Mouse (Mus musculus): Measurements from ENCODE around the gene Slc2a12. TPM values are rescaled to one million over a fixed set of nuclear protein-coding genes. Genes with fewer than 3 reads are reported as not detected.

The Slc2a12 gene
- polyA plus RNA-seq (2015; fragmentation: Nextera tagmentation; extraction: Ambion mirVana): 2.9 and 3.0 TPM in 2 replicates

DNA sequence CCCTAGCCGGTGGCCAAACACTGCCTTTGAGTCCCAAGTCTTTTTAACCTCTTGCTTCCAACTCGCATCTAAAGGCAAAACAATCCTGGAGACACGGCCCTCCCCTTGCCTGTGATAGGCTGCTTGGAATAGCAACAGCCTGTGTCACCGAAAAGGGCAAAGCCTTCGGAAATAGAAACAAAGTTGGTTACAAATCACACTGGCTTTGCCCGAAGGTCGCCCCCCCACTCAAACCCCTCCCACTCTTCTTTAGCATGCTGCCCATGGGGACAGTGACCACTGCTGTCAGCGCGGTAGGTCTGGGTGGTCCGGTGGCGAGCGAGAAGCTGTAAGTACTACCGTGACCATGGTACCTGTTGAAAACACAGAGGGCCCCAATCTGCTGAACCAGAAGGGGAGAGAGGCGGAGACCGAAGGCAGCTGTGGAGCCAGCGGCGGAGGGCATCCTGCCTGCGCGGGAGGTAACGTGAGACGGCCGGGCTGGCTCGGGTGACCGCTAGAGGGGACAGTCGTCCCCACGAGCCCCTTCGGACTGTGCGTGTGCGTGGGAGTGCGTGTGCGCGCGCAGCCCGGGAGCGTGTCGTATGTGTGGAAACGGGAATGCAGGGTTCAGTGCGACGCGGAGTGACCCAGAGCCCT is at the start of gene Slc2a12:
Slc2a12 (plus strand) TSS at position 159 of the 639 bp plus-strand sequence.
- no peaks in the 10 kb centered on the region for H3K36me3 ChIP-seq
- no peaks in the 10 kb centered on the region for H3K27me3 ChIP-seq
- H3K27ac ChIP-seq: peak within 1 kb of the TSS; percentile 86
- 2% methylated on average over 40 of the region's 40 CpGs for WGBS
- peak within 1 kb of the TSS; percentile 53 for H3K4me3 ChIP-seq
- H3K9me3 ChIP-seq: no peaks in the 10 kb centered on the region
- ATAC-seq (ENCODE audit: insufficient number of reproducible peaks, low FRiP score, low TSS enrichment, low read depth): peak; percentile 66
- peak within 1 kb of the TSS; percentile 69 for H3K4me2 ChIP-seq
- H3K9ac ChIP-seq: peak within 1 kb of the TSS; percentile 31; the same call in 1 of the 2 replicates
- H3K4me1 ChIP-seq: no peaks in the 10 kb centered on the region

- Histone ChIP-seq H3K4me3 (no peak overlapping the region), H3K4me1 (no peaks in the 10 kb centered on the region), H3K9ac (no peak overlapping the region), H3K36me3 (no peaks in the 10 kb centered on the region), H3K4me2 (no peak overlapping the region), H3K9me3 (no peaks in the 10 kb centered on the region), H3K27me3 (no peaks in the 10 kb centered on the region), H3K27ac (no peak overlapping the region)
- no peak for ATAC-seq (ENCODE audit: insufficient number of reproducible peaks, low FRiP score, low TSS enrichment, low read depth)
- WGBS: 93% methylated on average over 8 of the region's 8 CpGs
These were observed 45.8 kb upstream of the Slc2a12 start for GRCm38 (mm10) chr10:22598908-22599480.

- H3K9me3 ChIP-seq: no peaks in the 10 kb centered on the region
- no peak for ATAC-seq (ENCODE audit: insufficient number of reproducible peaks, low FRiP score, low TSS enrichment, low read depth)
- H3K4me3 ChIP-seq: no peak overlapping the region
- H3K27me3 ChIP-seq: no peaks in the 10 kb centered on the region
- no peak overlapping the region for H3K9ac ChIP-seq
- H3K4me2 ChIP-seq: no peak overlapping the region
- H3K27ac ChIP-seq: no peak overlapping the region
- no peaks in the 10 kb centered on the region for H3K36me3 ChIP-seq
- 85% methylated on average over 6 of the region's 6 CpGs for WGBS
- no peaks in the 10 kb centered on the region for H3K4me1 ChIP-seq
These were observed 43.8 kb upstream of the Slc2a12 start for GRCm38 (mm10) chr10:22601046-22601445.

GRCm38 (mm10) chr10:22604801-22605200 is 40.0 kb upstream of the Slc2a12 start:
- H3K4me2 ChIP-seq: no peak overlapping the region
- no peak overlapping the region for H3K27ac ChIP-seq
- ATAC-seq (ENCODE audit: insufficient number of reproducible peaks, low FRiP score, low TSS enrichment, low read depth): no peak
- H3K36me3 ChIP-seq: no peaks in the 10 kb centered on the region
- H3K27me3 ChIP-seq: no peaks in the 10 kb centered on the region
- H3K4me1 ChIP-seq: peaks cover 9% of the 10 kb centered on the region; the same call in 1 of the 2 replicates
- H3K9me3 ChIP-seq: no peaks in the 10 kb centered on the region
- H3K9ac ChIP-seq: no peak overlapping the region
- 78% methylated on average over 2 of the region's 2 CpGs for WGBS
- H3K4me3 ChIP-seq: no peak overlapping the region

DNA sequence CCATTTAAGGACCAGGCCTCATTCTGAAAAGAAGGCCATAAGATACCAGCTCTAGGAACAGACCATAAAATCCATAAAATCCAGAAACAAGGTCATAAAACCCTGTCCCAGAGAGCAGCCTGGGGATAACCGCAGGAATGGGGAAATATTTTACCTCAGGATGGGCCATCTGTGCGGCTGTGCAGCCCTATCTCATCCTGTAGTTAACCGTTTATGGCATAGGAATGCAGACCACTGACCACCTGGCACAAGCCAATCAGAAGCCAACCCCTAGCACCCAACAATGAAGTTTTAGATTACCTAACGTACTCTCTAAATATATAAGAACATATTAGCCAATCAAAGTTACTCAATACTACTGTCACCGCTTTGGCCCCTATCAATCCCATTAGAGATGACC is 36.5 kb upstream of the Slc2a12 start:
- H3K4me3 ChIP-seq: no peak overlapping the region
- 40% methylated on average over 5 of the region's 5 CpGs for WGBS
- no peaks in the 10 kb centered on the region for H3K36me3 ChIP-seq
- 0 out of 2 replicates have a peak, but pooled peaks have one; percentile 44 for ATAC-seq (ENCODE audit: insufficient number of reproducible peaks, low FRiP score, low TSS enrichment, low read depth)
- H3K4me2 ChIP-seq: no peak overlapping the region
- peaks cover 9% of the 10 kb centered on the region; the same call in 1 of the 2 replicates for H3K4me1 ChIP-seq
- H3K9me3 ChIP-seq: no peaks in the 10 kb centered on the region
- no peaks in the 10 kb centered on the region for H3K27me3 ChIP-seq
- no peak overlapping the region for H3K9ac ChIP-seq
- no peak overlapping the region for H3K27ac ChIP-seq

- Histone ChIP-seq H3K36me3 (no peaks in the 10 kb centered on the region), H3K27me3 (no peaks in the 10 kb centered on the region), H3K4me2 (peak overlapping the region; percentile 27; the same call in 1 of the 2 replicates), H3K27ac (peak overlapping the region; percentile 40; the same call in 1 of the 2 replicates), H3K9ac (no peak overlapping the region), H3K9me3 (no peaks in the 10 kb centered on the region), H3K4me1 (peaks cover 9% of the 10 kb centered on the region; the same call in 1 of the 2 replicates), H3K4me3 (no peak overlapping the region)
- ATAC-seq (ENCODE audit: insufficient number of reproducible peaks, low FRiP score, low TSS enrichment, low read depth): 0 out of 2 replicates have a peak, but pooled peaks have one; percentile 54
- 8% methylated on average over 11 of the region's 11 CpGs for WGBS
These were observed 35.9 kb upstream of the Slc2a12 start for GRCm38 (mm10) chr10:22608799-22609357.

DNA sequence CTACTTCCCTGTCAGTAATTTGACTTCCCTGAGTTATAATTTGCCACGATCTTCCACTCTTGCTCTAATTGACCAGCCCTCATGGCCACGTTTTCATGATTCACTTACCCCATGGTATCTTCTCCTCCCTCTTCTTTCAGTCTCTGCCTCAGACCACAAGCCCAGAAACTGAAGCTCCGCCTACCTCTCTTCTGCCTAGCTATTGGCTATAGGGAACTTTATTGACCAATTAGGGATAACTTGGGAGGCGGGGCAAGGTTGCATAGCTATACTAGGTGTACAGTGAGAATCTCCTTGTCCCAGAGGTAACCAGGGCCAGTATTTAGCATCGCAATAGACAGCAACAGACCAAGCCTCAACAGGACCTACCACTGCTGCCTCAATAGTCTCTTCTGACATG is 31.5 kb upstream of the Slc2a12 start:
- 80% methylated on average over 5 of the region's 5 CpGs for WGBS
- ATAC-seq (ENCODE audit: insufficient number of reproducible peaks, low FRiP score, low TSS enrichment, low read depth): no peak
- no peak overlapping the region for H3K9ac ChIP-seq
- H3K4me3 ChIP-seq: no peak overlapping the region
- H3K4me1 ChIP-seq: peaks cover 7% of the 10 kb centered on the region; the same call in 1 of the 2 replicates
- H3K9me3 ChIP-seq: no peaks in the 10 kb centered on the region
- H3K36me3 ChIP-seq: no peaks in the 10 kb centered on the region
- H3K27ac ChIP-seq: no peak overlapping the region
- H3K4me2 ChIP-seq: no peak overlapping the region
- H3K27me3 ChIP-seq: no peaks in the 10 kb centered on the region

DNA sequence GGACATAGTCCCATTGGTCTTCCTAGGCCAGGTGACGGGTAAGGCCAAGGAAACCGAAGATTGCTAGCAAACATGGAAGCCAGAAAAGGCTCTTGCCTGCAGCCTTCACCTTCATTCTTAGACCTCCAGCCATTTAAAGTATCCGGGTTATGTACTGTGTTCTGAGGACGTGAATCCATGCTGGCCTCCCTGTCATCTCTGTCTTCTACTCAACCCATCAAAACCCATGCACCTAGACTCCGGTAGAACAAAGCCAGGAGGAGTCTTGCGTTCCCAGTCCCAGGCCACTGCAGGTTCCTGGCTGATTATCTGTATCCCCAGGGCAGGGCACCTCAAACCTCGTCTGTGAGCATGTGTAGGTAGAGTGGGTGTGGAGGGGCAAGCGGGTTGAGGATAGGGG is 30.3 kb upstream of the Slc2a12 start:
- no peak overlapping the region for H3K4me3 ChIP-seq
- no peaks in the 10 kb centered on the region for H3K36me3 ChIP-seq
- no peak overlapping the region for H3K27ac ChIP-seq
- H3K4me1 ChIP-seq: no peaks in the 10 kb centered on the region
- ATAC-seq (ENCODE audit: insufficient number of reproducible peaks, low FRiP score, low TSS enrichment, low read depth): no peak
- H3K4me2 ChIP-seq: no peak overlapping the region
- WGBS: 85% methylated on average over 8 of the region's 8 CpGs
- no peaks in the 10 kb centered on the region for H3K27me3 ChIP-seq
- H3K9ac ChIP-seq: no peak overlapping the region
- no peaks in the 10 kb centered on the region for H3K9me3 ChIP-seq

DNA sequence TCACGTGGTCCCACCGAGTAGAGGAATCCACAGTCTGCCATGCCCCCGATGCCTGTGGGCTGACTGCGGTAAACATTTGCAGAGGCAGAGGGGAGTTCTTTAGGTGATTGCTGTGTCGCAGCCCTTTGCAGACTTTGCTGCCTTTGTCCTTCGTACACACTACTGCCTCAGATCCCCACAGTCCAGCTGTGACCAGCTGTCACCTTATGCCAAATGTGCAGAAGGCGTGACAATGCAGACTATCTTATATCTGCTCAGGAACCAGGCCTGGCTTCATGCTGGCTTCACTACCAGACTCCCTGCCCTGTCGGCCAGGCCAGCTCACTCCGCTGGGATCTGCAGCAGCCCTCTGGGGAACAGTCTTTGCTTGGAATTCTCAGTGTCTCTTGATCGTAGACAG is 29.5 kb upstream of the Slc2a12 start:
- ATAC-seq (ENCODE audit: insufficient number of reproducible peaks, low FRiP score, low TSS enrichment, low read depth): no peak
- WGBS: 60% methylated on average over 10 of the region's 10 CpGs
- H3K36me3 ChIP-seq: no peaks in the 10 kb centered on the region
- no peaks in the 10 kb centered on the region for H3K9me3 ChIP-seq
- no peak overlapping the region for H3K9ac ChIP-seq
- H3K4me2 ChIP-seq: no peak overlapping the region
- H3K27ac ChIP-seq: no peak overlapping the region
- no peaks in the 10 kb centered on the region for H3K27me3 ChIP-seq
- no peak overlapping the region for H3K4me3 ChIP-seq
- H3K4me1 ChIP-seq: no peaks in the 10 kb centered on the region

GRCm38 (mm10) chr10:22618842-22619241 is 26.0 kb upstream of the Slc2a12 start:
- Histone ChIP-seq H3K4me3 (no peak overlapping the region), H3K9me3 (no peaks in the 10 kb centered on the region), H3K4me2 (no peak overlapping the region), H3K27me3 (no peaks in the 10 kb centered on the region), H3K36me3 (no peaks in the 10 kb centered on the region), H3K9ac (no peak overlapping the region), H3K4me1 (no peaks in the 10 kb centered on the region), H3K27ac (no peak overlapping the region)
- 50% methylated on average over 2 of the region's 2 CpGs for WGBS
- ATAC-seq (ENCODE audit: insufficient number of reproducible peaks, low FRiP score, low TSS enrichment, low read depth): no peak

GRCm38 (mm10) chr10:22628832-22629231 is 16.0 kb upstream of the Slc2a12 start:
- ATAC-seq (ENCODE audit: insufficient number of reproducible peaks, low FRiP score, low TSS enrichment, low read depth): no peak
- H3K9me3 ChIP-seq: no peaks in the 10 kb centered on the region
- no peak overlapping the region for H3K27ac ChIP-seq
- H3K27me3 ChIP-seq: no peaks in the 10 kb centered on the region
- H3K4me3 ChIP-seq: no peak overlapping the region
- no peak overlapping the region for H3K4me2 ChIP-seq
- no peaks in the 10 kb centered on the region for H3K36me3 ChIP-seq
- H3K4me1 ChIP-seq: no peaks in the 10 kb centered on the region
- WGBS: 56% methylated on average over 1 of the region's 1 CpGs
- H3K9ac ChIP-seq: no peak overlapping the region

DNA sequence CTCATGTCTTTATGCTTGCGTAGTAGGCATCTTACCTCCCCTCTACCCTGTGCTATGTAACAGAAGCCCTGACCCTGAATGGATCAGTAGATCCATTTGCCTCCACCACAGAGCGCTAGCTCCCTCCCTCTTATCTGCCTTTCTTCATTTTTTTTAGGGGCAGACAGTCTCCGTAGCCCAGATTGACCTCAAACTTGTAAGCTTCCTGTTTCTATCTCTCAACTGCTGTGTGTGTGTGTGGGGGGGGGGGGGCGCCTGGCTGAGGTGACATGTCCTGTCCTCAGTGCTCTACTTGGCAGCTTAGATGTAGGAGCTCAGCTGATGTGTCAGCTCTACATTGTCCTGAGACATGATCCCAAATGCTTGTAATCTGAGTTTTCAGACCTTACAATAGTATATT is 13.7 kb upstream of the Slc2a12 start:
- Histone ChIP-seq H3K4me1 (no peaks in the 10 kb centered on the region), H3K9ac (no peak overlapping the region), H3K9me3 (no peaks in the 10 kb centered on the region), H3K27ac (no peak overlapping the region), H3K4me2 (no peak overlapping the region), H3K27me3 (no peaks in the 10 kb centered on the region), H3K36me3 (no peaks in the 10 kb centered on the region), H3K4me3 (no peak overlapping the region)
- WGBS: 74% methylated on average over 4 of the region's 4 CpGs
- ATAC-seq (ENCODE audit: insufficient number of reproducible peaks, low FRiP score, low TSS enrichment, low read depth): no peak

All from limb, embryonic 15.5 days (tissue).